Mouse (Mus musculus): ENCODE results near the gene Brd7. TPM values are rescaled to one million over a fixed set of nuclear protein-coding genes. Genes with fewer than 3 reads are reported as not detected.

The Brd7 gene
- polyA plus RNA-seq, 1 experiment from 2014 or later: 56.5 TPM

Other genes starting within 250 kb of the Brd7 start
- 39.3 and 41.1 TPM in 2 replicates for gene Cnep1r1, start 243.4 kb downstream of the Brd7 start, polyA plus RNA-seq (2015; fragmentation: Nextera tagmentation; extraction: Ambion mirVana)
- 39.7 and 39.9 TPM in 2 replicates for gene Heatr3, start 224.3 kb downstream of the Brd7 start, polyA plus RNA-seq (2015; fragmentation: Nextera tagmentation; extraction: Ambion mirVana)
- 8.5 and 9.7 TPM in 2 replicates for gene Tent4b, start 163.0 kb downstream of the Brd7 start, polyA plus RNA-seq (2015; fragmentation: Nextera tagmentation; extraction: Ambion mirVana)
- gene Adcy7, start 89.8 kb downstream of the Brd7 start, polyA plus RNA-seq (2015; fragmentation: Nextera tagmentation; extraction: Ambion mirVana): 6.0 and 10.7 TPM in 2 replicates
- 39.5 and 40.2 TPM in 2 replicates for gene Nkd1, start 159.2 kb upstream of the Brd7 start, polyA plus RNA-seq (2015; fragmentation: Nextera tagmentation; extraction: Ambion mirVana)